In the genomic region with DNA sequence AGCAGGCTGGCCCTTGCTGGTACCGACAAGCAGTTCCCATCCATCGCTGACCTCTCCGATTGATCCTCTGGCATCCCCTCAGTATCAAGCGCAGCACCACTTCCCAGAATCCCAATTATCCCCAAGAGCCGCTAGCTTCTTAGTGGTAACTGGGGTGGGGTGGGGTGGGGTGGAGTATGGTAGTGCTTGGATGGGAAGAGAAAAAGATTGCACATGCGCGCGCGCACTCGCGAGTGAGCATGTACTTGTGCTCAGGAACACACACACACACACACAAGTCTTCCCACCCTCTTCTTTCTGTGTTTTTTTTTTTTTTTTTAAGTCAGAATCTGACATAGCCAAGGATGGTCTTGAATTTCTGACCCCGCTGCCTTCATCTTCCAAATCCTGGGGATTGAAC, we compare ENCODE assay signal across 8 mouse cellular contexts. TPM values are rescaled to one million over a fixed set of nuclear protein-coding genes. Genes with fewer than 3 reads are reported as not detected.
DNase-seq lines count a peak whose midpoint lies in the region; ATAC-seq and TF ChIP-seq lines count a peak whose summit lies in the region.

No protein-coding gene starts in this region.

- no peak overlapping the region for H3K27ac ChIP-seq in heart, embryonic 14.5 days (replicated peaks in 1 of 2; ENCODE audit: control insufficient read depth in 1 of 2, insufficient read depth in 1 of 2, low read depth in 2 of 2, low read length in 2 of 2)
- no peak overlapping the region for H3K27ac ChIP-seq in ES-E14 (ENCODE audit: insufficient read depth, low read depth, low read length, poor library complexity, severe bottlenecking)
- H3K27ac ChIP-seq in hindbrain, embryonic 11.5 days (ENCODE audit: low read depth, low read length) = no peak overlapping the region
- H3K27ac ChIP-seq in midbrain, embryonic 10.5 days (replicated peaks) = peak overlapping the region; percentile 75

- intact Hi-C loops in heart, postnatal 25 days (cut with DNase I) = no loop called here

- H3K27me3 ChIP-seq in heart, embryonic 14.5 days (ENCODE audit: control insufficient read depth, insufficient read depth, low read length) = no peaks in the 10 kb centered on the region
- H3K27me3 ChIP-seq in hindbrain, embryonic 11.5 days (ENCODE audit: control insufficient read depth, insufficient read depth, low read length) = peaks cover 4% of the 10 kb centered on the region; the same call in 1 of the 2 replicates
- H3K27me3 ChIP-seq in midbrain, embryonic 10.5 days (ENCODE audit: low read depth, poor library complexity, severe bottlenecking) = peaks cover 24% of the 10 kb centered on the region

- peak overlapping the region; percentile 59 for H3K4me2 ChIP-seq in heart, embryonic 14.5 days (ENCODE audit: low read length)
- H3K4me2 ChIP-seq in hindbrain, embryonic 11.5 days (replicated peaks; ENCODE audit: low read depth, low read length) = peak overlapping the region; percentile 45

- H3K36me3 ChIP-seq in heart, embryonic 14.5 days (ENCODE audit: control insufficient read depth, insufficient read depth, low read length) = no peaks in the 10 kb centered on the region
- no peaks in the 10 kb centered on the region for H3K36me3 ChIP-seq in ES-E14 (ENCODE audit: control insufficient read depth, insufficient read depth, low read length, poor library complexity, severe bottlenecking)
- H3K36me3 ChIP-seq in hindbrain, embryonic 11.5 days (ENCODE audit: control insufficient read depth, insufficient read depth, low read length) = no peaks in the 10 kb centered on the region
- H3K36me3 ChIP-seq in midbrain, embryonic 10.5 days = no peaks in the 10 kb centered on the region

- in situ Hi-C loops in ES-E14 (cut with MboI; ENCODE audit: low sequenced_read_pairs in 2 of 2, unreplicated experiment in 2 of 2) = no loop called here

- H3K4me3 ChIP-seq in heart, embryonic 14.5 days (ENCODE audit: control insufficient read depth in 1 of 2, insufficient read depth in 1 of 2, low read depth in 1 of 2, low read length in 2 of 2) = 0 out of 4 replicates have a peak overlapping the region, but pooled peaks of 1 of the 2 experiments have one; percentile 12
- H3K4me3 ChIP-seq in ES-E14 (ENCODE audit: insufficient read depth in 1 of 2, low read depth in 1 of 2, low read length in 2 of 2, poor library complexity in 1 of 2, severe bottlenecking in 1 of 2) = peak overlapping the region; percentile 32 to 56
- H3K4me3 ChIP-seq in hindbrain, embryonic 11.5 days (ENCODE audit: low read depth, low read length) = peak overlapping the region; percentile 27
- H3K4me3 ChIP-seq in midbrain, embryonic 10.5 days = peak overlapping the region; percentile 54

- DNase-seq in heart, postnatal 25 days (ENCODE audit: low spot score) = no peak
- no peak for DNase-seq in ES-E14 (ENCODE audit: low read depth, low spot score)
- DNase-seq in hindbrain, embryonic 11.5 days (ENCODE audit: low spot score) = no peak
- no peak for DNase-seq in midbrain, embryonic 10.5 days (ENCODE audit: low spot score)
- no peak for DNase-seq in layer of hippocampus, postnatal 25 days (ENCODE audit: extremely low spot score in 1 of 2, low spot score in 1 of 2)
- no peak for DNase-seq in natural killer cell, adult 2 months (ENCODE audit: low spot score in 2 of 2)
- no peak for DNase-seq in retina, postnatal 1 day

- WGBS in heart, embryonic 14.5 days = 56% methylated on average over 12 of the region's 12 CpGs
- 58% methylated on average over 12 of the region's 12 CpGs for WGBS in hindbrain, embryonic 11.5 days
- 61% methylated on average over 12 of the region's 12 CpGs for whole genome bisulfite sequencing in midbrain, embryonic 10.5 days

- ATAC-seq in heart, embryonic 14.5 days (ENCODE audit: insufficient number of reproducible peaks, insufficient read depth, low FRiP score, low read depth) = no peak
- ATAC-seq in hindbrain, embryonic 11.5 days (ENCODE audit: low FRiP score) = no peak

- peaks cover 3 to 5% of the 10 kb centered on the region in 2 experiments; a peak in 2 of 4 replicates for H3K4me1 ChIP-seq in heart, embryonic 14.5 days (ENCODE audit: control insufficient read depth in 2 of 2, insufficient read depth in 2 of 2, low read length in 2 of 2)
- H3K4me1 ChIP-seq in ES-E14 (ENCODE audit: control insufficient read depth in 2 of 2, insufficient read depth in 2 of 2, low read length in 2 of 2, poor library complexity in 1 of 2) = peaks cover 0 to 8% of the 10 kb centered on the region in 2 experiments; a peak in 2 of 4 replicates
- H3K4me1 ChIP-seq in hindbrain, embryonic 11.5 days (replicated peaks; ENCODE audit: control insufficient read depth, insufficient read depth, low read length) = peaks cover 4% of the 10 kb centered on the region; the same call in 1 of the 2 replicates
- peaks cover 11% of the 10 kb centered on the region for H3K4me1 ChIP-seq in midbrain, embryonic 10.5 days

- H3K9me3 ChIP-seq in heart, embryonic 14.5 days (ENCODE audit: control insufficient read depth, low read length) = no peaks in the 10 kb centered on the region
- H3K9me3 ChIP-seq in ES-E14 (ENCODE audit: control insufficient read depth, insufficient read depth, low read depth, low read length) = no peaks in the 10 kb centered on the region
- no peaks in the 10 kb centered on the region for H3K9me3 ChIP-seq in hindbrain, embryonic 11.5 days (ENCODE audit: control insufficient read depth, low read length)
- H3K9me3 ChIP-seq in midbrain, embryonic 10.5 days (replicated peaks) = no peaks in the 10 kb centered on the region

- peak overlapping the region; percentile 51; the same call in 1 of the 2 replicates for H3K9ac ChIP-seq in heart, embryonic 14.5 days (ENCODE audit: low read length)
- H3K9ac ChIP-seq in ES-E14 (ENCODE audit: insufficient read depth, low read depth, low read length, poor library complexity, severe bottlenecking) = no peak overlapping the region
- peak overlapping the region; percentile 50 for H3K9ac ChIP-seq in hindbrain, embryonic 11.5 days (ENCODE audit: low read depth, low read length)

TF ChIP-seq in ES-E14, 5 proteins besides CTCF, POLR2A, EP300 and RAD21:
- TF ChIP-seq ZC3H11A (IDR thresholded peaks at IDR 0.05; ENCODE audit: borderline replicate concordance, low read depth, low read length) (no peak), HCFC1 (IDR thresholded peaks at IDR 0.05; ENCODE audit: borderline replicate concordance, insufficient read depth, low read length) (no peak), ZNF384 (IDR thresholded peaks at IDR 0.05; ENCODE audit: low read depth, low read length) (no peak), CHD2 (IDR thresholded peaks at IDR 0.05; ENCODE audit: low read depth, low read length) (no peak), MAFK (IDR thresholded peaks at IDR 0.05; ENCODE audit: insufficient read depth, low read depth, low read length) (no peak)
TF ChIP-seq in ES-E14: peak in this region for 0.

RNA-seq across cellular contexts. Expression of a gene that starts 7.2 kb away (rescaled TPM):
- polyA plus RNA-seq in heart, embryonic 14.5 days (2014; fragmentation: Nextera tagmentation; extraction: Ambion mirVana) = 23.0 TPM in 2 replicates
- 1 to 10 TPM; 8.6 to 9.9 TPM for total RNA-seq in heart, postnatal 25 days (2021)
- total RNA-seq in ES-E14 (2012; rRNA removed) = 29.1 and 33.6 TPM in 2 replicates
- 34.6 and 41.8 TPM in 2 replicates for polyA plus RNA-seq in hindbrain, embryonic 11.5 days (2014; fragmentation: Nextera tagmentation; extraction: Ambion mirVana)
- polyA plus RNA-seq in midbrain, embryonic 10.5 days (2016; fragmentation: Nextera tagmentation; extraction: Ambion mirVana) = 42.3 and 45.2 TPM in 2 replicates
- total RNA-seq in layer of hippocampus, postnatal 25 days (2021) = 10 to 100 TPM; 32.8 to 33.1 TPM

RNA-seq across cellular contexts. Expression of a gene that starts 7.3 kb away (rescaled TPM):
- polyA plus RNA-seq in heart, embryonic 14.5 days (2014; fragmentation: Nextera tagmentation; extraction: Ambion mirVana) = 1.5 and 2.4 TPM in 2 replicates
- total RNA-seq in heart, postnatal 25 days (2021) = 1 to 10 TPM; 6.1 to 6.4 TPM
- total RNA-seq in ES-E14 (2012; rRNA removed) = 0.42 and 0.54 TPM in 2 replicates
- 1.2 and 1.8 TPM in 2 replicates for polyA plus RNA-seq in hindbrain, embryonic 11.5 days (2014; fragmentation: Nextera tagmentation; extraction: Ambion mirVana)
- polyA plus RNA-seq in midbrain, embryonic 10.5 days (2016; fragmentation: Nextera tagmentation; extraction: Ambion mirVana) = 0.84 and 1.2 TPM in 2 replicates
- total RNA-seq in layer of hippocampus, postnatal 25 days (2021) = 1 to 10 TPM; 3.4 to 4.1 TPM

RNA-seq across cellular contexts. Expression of a gene that starts 58.8 kb away (rescaled TPM):
- 128 and 133 TPM in 2 replicates for polyA plus RNA-seq in heart, embryonic 14.5 days (2014; fragmentation: Nextera tagmentation; extraction: Ambion mirVana)
- 100 to 1,000 TPM; 124 to 138 TPM for total RNA-seq in heart, postnatal 25 days (2021)
- total RNA-seq in ES-E14 (2012; rRNA removed) = 115 and 142 TPM in 2 replicates
- 73.1 and 79.3 TPM in 2 replicates for polyA plus RNA-seq in hindbrain, embryonic 11.5 days (2014; fragmentation: Nextera tagmentation; extraction: Ambion mirVana)
- polyA plus RNA-seq in midbrain, embryonic 10.5 days (2016; fragmentation: Nextera tagmentation; extraction: Ambion mirVana) = 67.0 and 69.9 TPM in 2 replicates
- 10 to 100 TPM; 68.2 to 69.4 TPM for total RNA-seq in layer of hippocampus, postnatal 25 days (2021)
